Mouse (Mus musculus) thymus, adult 2 months (tissue): ENCODE results near the gene Gbp5. TPM values are rescaled to one million over a fixed set of nuclear protein-coding genes. Genes with fewer than 3 reads are reported as not detected.

ENCODE experiments used
- DNase-seq: peaks from one replicate; pipeline ENCODE4 v3.0.0; 2021
- H3K27ac ChIP-seq: fragments of 200-500 bp; 2 replicates; pipeline ENCODE4 v1.5.1; 2012; ENCODE audit warnings: low read length, control low read depth; ENCODE audit not compliant: control insufficient read depth, insufficient read depth
- H3K27me3 ChIP-seq: fragments of 200-500 bp; 2 replicates; pipeline ENCODE4 v1.6.1; 2012; ENCODE audit warnings: mild to moderate bottlenecking, low read length, moderate library complexity, mixed read lengths; ENCODE audit not compliant: control insufficient read depth, insufficient read depth
- H3K36me3 ChIP-seq: fragments of 200-500 bp; 2 replicates; pipeline ENCODE4 v1.6.1; 2012; ENCODE audit warnings: mild to moderate bottlenecking, low read length, moderate library complexity; ENCODE audit not compliant: control insufficient read depth, insufficient read depth
- H3K4me1 ChIP-seq: fragments of 200-500 bp; replicated peaks from 2 replicates; pipeline ENCODE4 v1.6.1; 2012; ENCODE audit warnings: low read length; ENCODE audit not compliant: control insufficient read depth, insufficient read depth
- H3K4me3 ChIP-seq: fragments of 200-500 bp; 2 replicates; pipeline ENCODE4 v1.5.1; 2012; ENCODE audit warnings: mild to moderate bottlenecking, low read length, control low read depth, moderate library complexity; ENCODE audit not compliant: control insufficient read depth, insufficient read depth
- CTCF ChIP-seq: fragments of 200-500 bp; IDR thresholded peaks from 2 replicates; pipeline ENCODE4 v1.5.1; 2012; ENCODE audit warnings: mild to moderate bottlenecking, control low read depth, low read length, moderate library complexity, borderline replicate concordance; ENCODE audit not compliant: control insufficient read depth, poor library complexity, insufficient read depth; ENCODE audit errors: extremely low read depth
- POLR2A ChIP-seq: fragments of 200-500 bp; IDR thresholded peaks from 2 replicates; pipeline ENCODE4 v1.6.1; 2012; ENCODE audit warnings: mild to moderate bottlenecking, low read length, control low read depth, moderate library complexity; ENCODE audit not compliant: control insufficient read depth, poor library complexity, insufficient read depth; ENCODE audit errors: extremely low read depth
- WGBS: fragments of 180-500 bp; shearing (Covaris S2); methylation state at CpG from one replicate; pipeline ENCODE4 v1.1.7; 2018; 5-methylcytosine and 5-hydroxymethylcytosine counted together
- polyA plus RNA-seq: library from polyadenylated mRNA; depleted of rRNA; stranded (reverse); fragments of >200 nt; gene quantifications from 2 replicates; pipeline ENCODE4 v1.2.3, GENCODE M21; 2012; rRNA removed

Gene Gbp5
- 3.7 and 4.2 TPM in 2 replicates for polyA plus RNA-seq

- WGBS: 12% methylated on average over 6 of the region's 6 CpGs
- Histone ChIP-seq H3K4me3 (no peak within 1 kb of the TSS), H3K27me3 (no peaks in the 10 kb centered on the region), H3K36me3 (no peaks in the 10 kb centered on the region), H3K4me1 (peaks cover 8% of the 10 kb centered on the region), H3K27ac (no peak within 1 kb of the TSS)
- peak; percentile 68 for DNase-seq
- TF ChIP-seq CTCF: no peak
- TF ChIP-seq POLR2A: no peak
Observed at GRCm38 (mm10) chr3:142493536-142494061, at the start of gene Gbp5. Gene Gbp5 (plus strand): TSS chr3:142493978.

- TF ChIP-seq POLR2A (no peak), CTCF (no peak)
- Histone ChIP-seq H3K4me1 (no peaks in the 10 kb centered on the region), H3K27ac (no peak overlapping the region), H3K36me3 (no peaks in the 10 kb centered on the region), H3K4me3 (no peak overlapping the region), H3K27me3 (no peaks in the 10 kb centered on the region)
- no peak for DNase-seq
- 77% methylated on average over 7 of the region's 7 CpGs for WGBS
Observed at GRCm38 (mm10) chr3:142454198-142454597, 39.6 kb upstream of the Gbp5 start.

GRCm38 (mm10) chr3:142459241-142459640 lies 34.5 kb upstream of the Gbp5 start:
- Histone ChIP-seq H3K27me3 (no peaks in the 10 kb centered on the region), H3K4me1 (no peaks in the 10 kb centered on the region), H3K36me3 (no peaks in the 10 kb centered on the region), H3K27ac (no peak overlapping the region), H3K4me3 (no peak overlapping the region)
- 87% methylated on average over 7 of the region's 7 CpGs for WGBS
- TF ChIP-seq CTCF: no peak
- TF ChIP-seq POLR2A: no peak
- no peak for DNase-seq

- Histone ChIP-seq H3K27me3 (no peaks in the 10 kb centered on the region), H3K4me1 (no peaks in the 10 kb centered on the region), H3K36me3 (no peaks in the 10 kb centered on the region), H3K4me3 (no peak overlapping the region), H3K27ac (no peak overlapping the region)
- TF ChIP-seq POLR2A (no peak), CTCF (no peak)
- WGBS: 77% methylated on average over 25 of the region's 25 CpGs
- no peak for DNase-seq
Observed at GRCm38 (mm10) chr3:142462764-142463751, 30.7 kb upstream of the Gbp5 start.

- peak; percentile 14 for DNase-seq
- H3K4me3 ChIP-seq: no peak overlapping the region
- 19% methylated on average over 11 of the region's 11 CpGs for WGBS
- H3K27me3 ChIP-seq: no peaks in the 10 kb centered on the region
- TF ChIP-seq CTCF: no peak
- TF ChIP-seq POLR2A: no peak
- no peaks in the 10 kb centered on the region for H3K36me3 ChIP-seq
- no peak overlapping the region for H3K27ac ChIP-seq
- no peaks in the 10 kb centered on the region for H3K4me1 ChIP-seq
Observed at GRCm38 (mm10) chr3:142474349-142474983, 19.3 kb upstream of the Gbp5 start.

- H3K27me3 ChIP-seq: no peaks in the 10 kb centered on the region
- 25% methylated on average over 4 of the region's 4 CpGs for WGBS
- TF ChIP-seq POLR2A (no peak), CTCF (no peak)
- no peak overlapping the region for H3K27ac ChIP-seq
- no peaks in the 10 kb centered on the region for H3K4me1 ChIP-seq
- DNase-seq: peak; percentile 45
- no peak overlapping the region for H3K4me3 ChIP-seq
- no peaks in the 10 kb centered on the region for H3K36me3 ChIP-seq
Observed at GRCm38 (mm10) chr3:142475913-142476312, 17.9 kb upstream of the Gbp5 start.

GRCm38 (mm10) chr3:142477866-142478265 lies 15.9 kb upstream of the Gbp5 start:
- H3K27me3 ChIP-seq: no peaks in the 10 kb centered on the region
- H3K4me3 ChIP-seq: no peak overlapping the region
- H3K4me1 ChIP-seq: no peaks in the 10 kb centered on the region
- no peaks in the 10 kb centered on the region for H3K36me3 ChIP-seq
- 93% methylated on average over 5 of the region's 5 CpGs for WGBS
- TF ChIP-seq POLR2A: no peak
- no peak for TF ChIP-seq CTCF
- no peak overlapping the region for H3K27ac ChIP-seq
- DNase-seq: no peak
